ENCODE assay signal across 27 mouse cellular contexts in the genomic region with DNA sequence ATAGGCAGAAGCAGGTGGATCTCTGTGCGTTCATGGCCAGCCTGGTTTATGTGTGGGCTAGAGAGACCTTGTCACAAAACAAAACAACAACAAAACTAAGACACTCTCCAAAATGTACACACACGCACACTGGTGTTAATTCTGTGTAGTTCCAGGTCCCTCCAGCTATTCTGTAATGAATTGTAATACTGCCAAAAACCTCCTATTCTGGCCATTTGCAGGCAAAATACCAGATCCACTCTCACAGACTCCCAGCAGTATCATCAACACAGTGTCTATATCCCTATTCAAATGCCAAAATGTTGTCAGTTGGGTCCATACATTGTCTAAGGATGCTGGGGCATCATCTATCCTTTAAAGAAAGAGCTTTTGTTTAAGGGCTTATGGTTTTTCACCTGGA. TPM values are rescaled to one million over a fixed set of nuclear protein-coding genes. Genes with fewer than 3 reads are reported as not detected.
DNase-seq lines count a peak whose midpoint lies in the region; ATAC-seq and TF ChIP-seq lines count a peak whose summit lies in the region.
"Had no signal": no experiment of that assay in that cellular context is flagged by ENCODE, and none has a peak within 500 bp of the region (broad histone marks: within the 10 kb centered on the region; RNA-seq: fewer than 3 reads in every experiment).

No protein-coding gene starts in this region.

- DNase-seq in cerebellum, adult 2 months, result peak; percentile 20 to 58
- peak; percentile 3 for DNase-seq in forebrain, embryonic 14.5 days (ENCODE audit: low spot score)
- DNase-seq in forebrain, embryonic 11.5 days (ENCODE audit: low spot score), result no peak
- DNase-seq in heart, adult 11 months, result peak; percentile 59
- DNase-seq in heart, adult 18-20 months, result no peak
- DNase-seq in brain, adult 2 months (ENCODE audit: low read depth, low spot score), result peak; percentile 54
- DNase-seq: adrenal gland, adult 8-10 months; adrenal gland, postnatal 14 days; adrenal gland, postnatal 36 days; B cell, adult 2 months; cerebellum, adult 18-20 months; cerebellum, adult 9-11 months; cerebellum, postnatal 14 days; cerebellum, postnatal 36 days; embryo, embryonic 11 days had no signal

- no peak; the same call in 1 of the 2 replicates for ATAC-seq in cerebellum, adult (ENCODE audit: insufficient number of reproducible peaks, low FRiP score, low TSS enrichment)
- no peak for ATAC-seq in forebrain, embryonic 14.5 days
- ATAC-seq in forebrain, embryonic 11.5 days (replicated peaks; ENCODE audit: low FRiP score), result no peak
- ATAC-seq: activated CD4-positive, CD25-positive, alpha-beta regulatory T cell, adult 4 months; CD4-positive, CD25-positive, alpha-beta regulatory T cell, adult 4 months; forebrain, embryonic 13.5 days; forebrain, embryonic 16.5 days; Patski had no signal

- peaks cover 17% of the 10 kb centered on the region for H3K4me1 ChIP-seq in cerebellum, adult 2 months (ENCODE audit: control insufficient read depth, insufficient read depth, low read length)
- H3K4me1 ChIP-seq in forebrain, embryonic 14.5 days (ENCODE audit: control insufficient read depth, insufficient read depth, low read length), result no peaks in the 10 kb centered on the region
- no peaks in the 10 kb centered on the region for H3K4me1 ChIP-seq in forebrain, embryonic 11.5 days (replicated peaks; ENCODE audit: control insufficient read depth, insufficient read depth, low read length)
- H3K4me1 ChIP-seq: forebrain, embryonic 10.5 days; forebrain, embryonic 13.5 days had no signal

- H3K36me3 ChIP-seq in forebrain, embryonic 14.5 days (ENCODE audit: control insufficient read depth, insufficient read depth, low read length), result peaks cover 12% of the 10 kb centered on the region; the same call in 1 of the 2 replicates
- no peaks in the 10 kb centered on the region; the same call in 1 of the 2 replicates for H3K36me3 ChIP-seq in forebrain, embryonic 11.5 days (ENCODE audit: control insufficient read depth, insufficient read depth, low read length)

- no peaks in the 10 kb centered on the region for H3K9me3 ChIP-seq in forebrain, embryonic 14.5 days (replicated peaks; ENCODE audit: control insufficient read depth, low read length)
- H3K9me3 ChIP-seq in forebrain, embryonic 11.5 days (ENCODE audit: control insufficient read depth, low read length), result no peaks in the 10 kb centered on the region
- H3K9me3 ChIP-seq: embryonic facial prominence, embryonic 13.5 days; embryonic facial prominence, embryonic 15.5 days; forebrain, embryonic 10.5 days; forebrain, embryonic 13.5 days; G1E had no signal

- TF ChIP-seq CTCF in cerebellum, adult 2 months (IDR thresholded peaks at IDR 0.05; ENCODE audit: borderline replicate concordance, insufficient read depth, low read depth, low read length), result no peak

- H3K4me2 ChIP-seq in forebrain, embryonic 14.5 days (ENCODE audit: low read length), result no peak overlapping the region
- no peak overlapping the region for H3K4me2 ChIP-seq in forebrain, embryonic 11.5 days (ENCODE audit: low read depth, low read length, severe bottlenecking)
- H3K4me2 ChIP-seq: embryonic facial prominence, embryonic 13.5 days; embryonic facial prominence, embryonic 15.5 days; forebrain, embryonic 13.5 days had no signal

- H3K27ac ChIP-seq in cerebellum, adult 2 months (ENCODE audit: insufficient read depth, low read length), result no peak overlapping the region
- H3K27ac ChIP-seq in forebrain, embryonic 14.5 days (ENCODE audit: low read depth, low read length), result no peak overlapping the region
- H3K27ac ChIP-seq in forebrain, embryonic 11.5 days (ENCODE audit: low read depth, low read length), result no peak overlapping the region
- H3K27ac ChIP-seq: embryonic facial prominence, embryonic 13.5 days; embryonic facial prominence, embryonic 15.5 days; forebrain, embryonic 10.5 days; forebrain, embryonic 13.5 days had no signal

- no peak overlapping the region for H3K4me3 ChIP-seq in cerebellum, adult 2 months (replicated peaks; ENCODE audit: insufficient read depth, low read depth, low read length)
- no peak overlapping the region for H3K4me3 ChIP-seq in forebrain, embryonic 14.5 days (ENCODE audit: low read depth, low read length)
- no peak overlapping the region for H3K4me3 ChIP-seq in forebrain, embryonic 11.5 days (ENCODE audit: low read depth, low read length)
- H3K4me3 ChIP-seq: embryonic facial prominence, embryonic 13.5 days; embryonic facial prominence, embryonic 15.5 days; erythroblast, embryonic 14.5 days; forebrain, embryonic 10.5 days; forebrain, embryonic 13.5 days had no signal

- WGBS in cerebellum, adult 2 months, result 45% methylated on average over 2 of the region's 2 CpGs
- 82% methylated on average over 2 of the region's 2 CpGs for WGBS in forebrain, embryonic 14.5 days
- WGBS in forebrain, embryonic 11.5 days, result 93% methylated on average over 2 of the region's 2 CpGs

- TF ChIP-seq POLR2A in cerebellum, adult 2 months (IDR thresholded peaks at IDR 0.05; ENCODE audit: borderline replicate concordance, insufficient read depth, low read length), result no peak

- H3K27me3 ChIP-seq in cerebellum, adult 2 months (ENCODE audit: control insufficient read depth, insufficient read depth, low read length), result no peaks in the 10 kb centered on the region
- H3K27me3 ChIP-seq in forebrain, embryonic 14.5 days (replicated peaks; ENCODE audit: control insufficient read depth, insufficient read depth, low read length), result no peaks in the 10 kb centered on the region
- no peaks in the 10 kb centered on the region for H3K27me3 ChIP-seq in forebrain, embryonic 11.5 days (ENCODE audit: control insufficient read depth, insufficient read depth, low read length)
- H3K27me3 ChIP-seq: CH12.LX; embryonic facial prominence, embryonic 13.5 days; embryonic facial prominence, embryonic 15.5 days; forebrain, embryonic 13.5 days; Patski had no signal

- H3K9ac ChIP-seq in forebrain, embryonic 14.5 days (ENCODE audit: low read length), result no peak overlapping the region
- no peak overlapping the region for H3K9ac ChIP-seq in forebrain, embryonic 11.5 days (ENCODE audit: low read length)
- H3K9ac ChIP-seq: embryonic facial prominence, embryonic 13.5 days; embryonic facial prominence, embryonic 15.5 days; forebrain, embryonic 13.5 days had no signal

RNA-seq across cellular contexts. Expression of gene Ppp6r3, which starts 30.6 kb away (rescaled TPM):
- polyA plus RNA-seq in cerebellum, adult 2 months (2012; rRNA removed), result 95.8 and 101 TPM in 2 replicates
- 59.9 and 62.4 TPM in 2 replicates for polyA plus RNA-seq in forebrain, embryonic 14.5 days (2014; fragmentation: Nextera tagmentation; extraction: Ambion mirVana)
- 92.3 and 94.1 TPM in 2 replicates for polyA plus RNA-seq in forebrain, embryonic 11.5 days (2014; fragmentation: Nextera tagmentation; extraction: Ambion mirVana)
- 10 to 100 TPM; 69.6 to 70.7 TPM for total RNA-seq in heart, adult 18-20 months (2021)

Comparison
In these comparisons a context has a peak if more than half of its experiments do, and no peak if none do; other contexts are left out.
1. DNase-seq: peak in cerebellum, adult 2 months (2 of 2), forebrain, embryonic 14.5 days (single experiment), heart, adult 11 months (single experiment) and brain, adult 2 months (single experiment); none in forebrain, embryonic 11.5 days (single experiment) and heart, adult 18-20 months (0 of 2).